8 mouse cellular contexts compared by ENCODE assay signal in genomic region chr8:123752773-123753468, GRCm38 (mm10). TPM values are rescaled to one million over a fixed set of nuclear protein-coding genes. Genes with fewer than 3 reads are reported as not detected.
DNase-seq lines count a peak whose midpoint lies in the region; ATAC-seq lines count a peak whose summit lies in the region.

No protein-coding gene starts in this region.

- H3K9me3 ChIP-seq in hindbrain, embryonic 10.5 days: no peaks in the 10 kb centered on the region
- no peaks in the 10 kb centered on the region for H3K9me3 ChIP-seq in neural tube, embryonic 12.5 days

- H3K27me3 ChIP-seq in hindbrain, embryonic 10.5 days (ENCODE audit: insufficient read depth, poor library complexity, severe bottlenecking): no peaks in the 10 kb centered on the region
- H3K27me3 ChIP-seq in neural tube, embryonic 12.5 days (replicated peaks): no peaks in the 10 kb centered on the region

- no peak overlapping the region for H3K4me3 ChIP-seq in hindbrain, embryonic 10.5 days
- H3K4me3 ChIP-seq in neural tube, embryonic 12.5 days: no peak overlapping the region

- peak; percentile 54 to 65 for DNase-seq in kidney, postnatal 4 days
- no peak for DNase-seq in kidney, postnatal 14 days
- peak; percentile 35 for DNase-seq in brain, adult 2 months (ENCODE audit: low read depth, low spot score)
- peak; percentile 63 for DNase-seq in hindbrain, embryonic 10.5 days (ENCODE audit: low spot score)
- DNase-seq in T-cell, adult 2 months (ENCODE audit: low spot score): no peak

- no peaks in the 10 kb centered on the region for H3K36me3 ChIP-seq in hindbrain, embryonic 10.5 days
- no peaks in the 10 kb centered on the region for H3K36me3 ChIP-seq in neural tube, embryonic 12.5 days

- peak; percentile 71 for ATAC-seq in neural tube, embryonic 12.5 days (ENCODE audit: low FRiP score, low read depth)
- no peak for ATAC-seq in CD4-positive, CD25-positive, alpha-beta regulatory T cell, adult 4 months
- ATAC-seq in granulocyte monocyte progenitor cell, adult 5-6 weeks (replicated peaks; ENCODE audit: poor library complexity, severe bottlenecking): no peak

- no peak overlapping the region for H3K9ac ChIP-seq in neural tube, embryonic 12.5 days

- peak overlapping the region; percentile 35; the same call in 1 of the 2 replicates for H3K4me2 ChIP-seq in neural tube, embryonic 12.5 days (replicated peaks)

- 53% methylated on average over 13 of the region's 13 CpGs for WGBS in hindbrain, embryonic 10.5 days
- WGBS in neural tube, embryonic 12.5 days: 49% methylated on average over 13 of the region's 13 CpGs

- H3K27ac ChIP-seq in hindbrain, embryonic 10.5 days: peak overlapping the region; percentile 80
- H3K27ac ChIP-seq in neural tube, embryonic 12.5 days: no peak overlapping the region

- H3K4me1 ChIP-seq in hindbrain, embryonic 10.5 days (replicated peaks): peaks cover 50% of the 10 kb centered on the region
- H3K4me1 ChIP-seq in neural tube, embryonic 12.5 days: peaks cover 23% of the 10 kb centered on the region

RNA-seq across cellular contexts. Expression of gene Rab4a, which starts 52.9 kb away (rescaled TPM):
- 66.4 and 76.6 TPM in 2 replicates for polyA plus RNA-seq in hindbrain, embryonic 10.5 days (2016; fragmentation: Nextera tagmentation; extraction: Ambion mirVana)
- 73.0 and 74.2 TPM in 2 replicates for polyA plus RNA-seq in neural tube, embryonic 12.5 days (2016; fragmentation: Nextera tagmentation; extraction: Ambion mirVana)
- 1 to 10 TPM; 2.7 to 9.6 TPM for polyA plus RNA-seq in CD4-positive, CD25-positive, alpha-beta regulatory T cell, adult 4 months (2017; shearing (Covaris generic))
- 6.2 TPM in 1 of 2 replicates, not detected in the other for total RNA-seq in granulocyte monocyte progenitor cell, adult 5-6 weeks (2014; fragmentation: Nextera tagmentation)
- 0.21 and 0.43 TPM in 2 replicates for total RNA-seq in granulocyte monocyte progenitor cell, adult 5-6 weeks (2017)

Comparison
In these comparisons a context has a peak if more than half of its experiments do, and no peak if none do; other contexts are left out.
1. DNase-seq: peak in kidney, postnatal 4 days (2 of 2), brain, adult 2 months (single experiment) and hindbrain, embryonic 10.5 days (single experiment); none in kidney, postnatal 14 days (single experiment) and T-cell, adult 2 months (single experiment).